Mouse (Mus musculus): Measurements from ENCODE around the gene Psd.

DNA sequence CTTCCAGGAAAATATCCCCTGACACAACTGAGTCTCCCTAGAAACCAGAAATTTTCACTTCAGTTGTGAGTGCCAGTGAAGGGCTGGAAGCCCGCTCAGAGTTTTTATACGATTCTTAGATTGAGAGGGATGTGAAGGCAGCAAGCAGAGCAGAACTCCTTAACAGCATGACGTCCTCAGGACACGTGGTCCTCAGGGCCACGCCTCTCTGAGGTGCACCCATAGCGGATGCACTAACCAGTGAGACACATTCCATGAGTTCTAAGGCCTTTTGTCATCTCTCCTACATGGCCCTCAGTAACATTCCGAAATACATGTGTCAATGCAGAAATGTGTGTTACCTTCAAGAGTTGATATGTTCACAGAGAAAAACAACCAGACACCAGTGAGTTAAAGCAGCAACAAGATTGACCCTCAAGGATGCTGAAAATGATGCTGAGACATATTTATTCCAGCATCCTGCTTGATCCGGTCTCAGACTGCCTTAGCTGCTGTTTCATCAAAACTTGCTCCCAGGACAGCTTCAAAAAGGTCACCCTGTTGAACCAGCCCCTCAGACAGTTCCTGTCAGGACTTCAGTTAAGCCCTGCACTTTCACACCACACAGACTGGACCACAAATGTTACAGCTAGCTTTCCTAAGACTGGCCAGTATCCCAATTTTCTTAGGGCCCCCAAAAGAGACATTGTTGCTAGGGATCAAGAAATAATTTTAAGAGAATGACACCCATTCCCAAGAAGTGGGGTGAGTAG lies 26.5 kb downstream of the Psd start:
- no peak for TF ChIP-seq CTCF (IDR thresholded peaks at IDR 0.05; ENCODE audit: borderline replicate concordance, extremely low read depth, insufficient read depth, insufficient read length)
- no peak for TF ChIP-seq POLR2A (IDR thresholded peaks at IDR 0.05; ENCODE audit: borderline replicate concordance, extremely low read depth, insufficient read depth, insufficient read length, poor library complexity, severe bottlenecking)
